Mouse (Mus musculus): ENCODE data around the gene Cdhr1. TPM values are rescaled to one million over a fixed set of nuclear protein-coding genes. Genes with fewer than 3 reads are reported as not detected.
A peak's percentile ranks its signal among the peaks of the same experiment; 100 is the strongest.
"Not testable (repeated sequence)": the region's sequence is repeated elsewhere in the genome, so short reads cannot be mapped to it uniquely, and the experiment has no call there.

Gene Cdhr1
- total RNA-seq (2017), result not detected in 2 replicates

- peak in 1 of 2 experiments; percentile 45; a peak in 2 of 4 replicates for ATAC-seq (replicated peaks in 1 of 2; ENCODE audit: insufficient read depth in 1 of 2, low FRiP score in 2 of 2, low TSS enrichment in 1 of 2, low read depth in 1 of 2, poor library complexity in 2 of 2, severe bottlenecking in 2 of 2)
These were observed at the start of gene Cdhr1 for GRCm38 (mm10) chr14:37097956-37098530. Cdhr1 (minus strand) TSS chr14:37098347.

- no peak for ATAC-seq (replicated peaks in 1 of 2; ENCODE audit: insufficient read depth in 1 of 2, low FRiP score in 2 of 2, low TSS enrichment in 1 of 2, low read depth in 1 of 2, poor library complexity in 2 of 2, severe bottlenecking in 2 of 2)
These were observed 41.0 kb upstream of the Cdhr1 start for GRCm38 (mm10) chr14:37139051-37139710.

- not testable (repeated sequence) for ATAC-seq (replicated peaks in 1 of 2; ENCODE audit: insufficient read depth in 1 of 2, low FRiP score in 2 of 2, low TSS enrichment in 1 of 2, low read depth in 1 of 2, poor library complexity in 2 of 2, severe bottlenecking in 2 of 2)
These were observed 39.4 kb upstream of the Cdhr1 start for GRCm38 (mm10) chr14:37137596-37137995.

- no peak for ATAC-seq (replicated peaks in 1 of 2; ENCODE audit: insufficient read depth in 1 of 2, low FRiP score in 2 of 2, low TSS enrichment in 1 of 2, low read depth in 1 of 2, poor library complexity in 2 of 2, severe bottlenecking in 2 of 2)
These were observed 38.0 kb upstream of the Cdhr1 start for GRCm38 (mm10) chr14:37136110-37136509.

GRCm38 (mm10) chr14:37135671-37136070 lies 37.5 kb upstream of the Cdhr1 start:
- peak; percentile 4 to 17; a peak in 2 of 4 replicates for ATAC-seq (replicated peaks in 1 of 2; ENCODE audit: insufficient read depth in 1 of 2, low FRiP score in 2 of 2, low TSS enrichment in 1 of 2, low read depth in 1 of 2, poor library complexity in 2 of 2, severe bottlenecking in 2 of 2)

GRCm38 (mm10) chr14:37135127-37135593 lies 37.0 kb upstream of the Cdhr1 start, which contains the start of gene Ghitm:
Ghitm (minus strand) TSS chr14:37135272.
- ATAC-seq (replicated peaks in 1 of 2; ENCODE audit: insufficient read depth in 1 of 2, low FRiP score in 2 of 2, low TSS enrichment in 1 of 2, low read depth in 1 of 2, poor library complexity in 2 of 2, severe bottlenecking in 2 of 2), result peak; percentile 98 to 99

- peak; percentile 34 to 44; a peak in 3 of 4 replicates for ATAC-seq (replicated peaks in 1 of 2; ENCODE audit: insufficient read depth in 1 of 2, low FRiP score in 2 of 2, low TSS enrichment in 1 of 2, low read depth in 1 of 2, poor library complexity in 2 of 2, severe bottlenecking in 2 of 2)
These were observed 36.4 kb upstream of the Cdhr1 start for GRCm38 (mm10) chr14:37134304-37135126.

GRCm38 (mm10) chr14:37127652-37128051 lies 29.5 kb upstream of the Cdhr1 start:
- ATAC-seq (replicated peaks in 1 of 2; ENCODE audit: insufficient read depth in 1 of 2, low FRiP score in 2 of 2, low TSS enrichment in 1 of 2, low read depth in 1 of 2, poor library complexity in 2 of 2, severe bottlenecking in 2 of 2), result peak; percentile 62 to 73; a peak in 3 of 4 replicates

- no peak for ATAC-seq (replicated peaks in 1 of 2; ENCODE audit: insufficient read depth in 1 of 2, low FRiP score in 2 of 2, low TSS enrichment in 1 of 2, low read depth in 1 of 2, poor library complexity in 2 of 2, severe bottlenecking in 2 of 2)
These were observed 21.1 kb upstream of the Cdhr1 start for GRCm38 (mm10) chr14:37119233-37119632.

- no peak; a peak in 1 of 4 replicates for ATAC-seq (replicated peaks in 1 of 2; ENCODE audit: insufficient read depth in 1 of 2, low FRiP score in 2 of 2, low TSS enrichment in 1 of 2, low read depth in 1 of 2, poor library complexity in 2 of 2, severe bottlenecking in 2 of 2)
These were observed 15.8 kb upstream of the Cdhr1 start, which contains the start of gene 2610528A11Rik for GRCm38 (mm10) chr14:37113922-37114321. 2610528A11Rik (minus strand) TSS chr14:37114022.

GRCm38 (mm10) chr14:37112931-37113330 lies 14.8 kb upstream of the Cdhr1 start:
- ATAC-seq (replicated peaks in 1 of 2; ENCODE audit: insufficient read depth in 1 of 2, low FRiP score in 2 of 2, low TSS enrichment in 1 of 2, low read depth in 1 of 2, poor library complexity in 2 of 2, severe bottlenecking in 2 of 2), result no peak

GRCm38 (mm10) chr14:37111371-37111770 lies 13.2 kb upstream of the Cdhr1 start:
- no peak for ATAC-seq (replicated peaks in 1 of 2; ENCODE audit: insufficient read depth in 1 of 2, low FRiP score in 2 of 2, low TSS enrichment in 1 of 2, low read depth in 1 of 2, poor library complexity in 2 of 2, severe bottlenecking in 2 of 2)

GRCm38 (mm10) chr14:37110456-37110855 lies 12.3 kb upstream of the Cdhr1 start:
- no peak for ATAC-seq (replicated peaks in 1 of 2; ENCODE audit: insufficient read depth in 1 of 2, low FRiP score in 2 of 2, low TSS enrichment in 1 of 2, low read depth in 1 of 2, poor library complexity in 2 of 2, severe bottlenecking in 2 of 2)

- ATAC-seq (replicated peaks in 1 of 2; ENCODE audit: insufficient read depth in 1 of 2, low FRiP score in 2 of 2, low TSS enrichment in 1 of 2, low read depth in 1 of 2, poor library complexity in 2 of 2, severe bottlenecking in 2 of 2), result 0 out of 4 replicates have a peak, but pooled peaks have one; percentile 25 to 37
These were observed 11.8 kb upstream of the Cdhr1 start for GRCm38 (mm10) chr14:37109975-37110374.

GRCm38 (mm10) chr14:37109460-37109859 lies 11.3 kb upstream of the Cdhr1 start:
- peak; percentile 17 to 39; a peak in 2 of 4 replicates for ATAC-seq (replicated peaks in 1 of 2; ENCODE audit: insufficient read depth in 1 of 2, low FRiP score in 2 of 2, low TSS enrichment in 1 of 2, low read depth in 1 of 2, poor library complexity in 2 of 2, severe bottlenecking in 2 of 2)

GRCm38 (mm10) chr14:37105846-37106245 lies 7.7 kb upstream of the Cdhr1 start:
- ATAC-seq (replicated peaks in 1 of 2; ENCODE audit: insufficient read depth in 1 of 2, low FRiP score in 2 of 2, low TSS enrichment in 1 of 2, low read depth in 1 of 2, poor library complexity in 2 of 2, severe bottlenecking in 2 of 2), result no peak

- ATAC-seq (replicated peaks in 1 of 2; ENCODE audit: insufficient read depth in 1 of 2, low FRiP score in 2 of 2, low TSS enrichment in 1 of 2, low read depth in 1 of 2, poor library complexity in 2 of 2, severe bottlenecking in 2 of 2), result no peak
These were observed 6.6 kb upstream of the Cdhr1 start for GRCm38 (mm10) chr14:37104747-37105146.

GRCm38 (mm10) chr14:37102484-37102883 lies 4.3 kb upstream of the Cdhr1 start:
- ATAC-seq (replicated peaks in 1 of 2; ENCODE audit: insufficient read depth in 1 of 2, low FRiP score in 2 of 2, low TSS enrichment in 1 of 2, low read depth in 1 of 2, poor library complexity in 2 of 2, severe bottlenecking in 2 of 2), result peak; percentile 33 to 70; a peak in 3 of 4 replicates

Measured in hematopoietic stem cell, adult 5-6 weeks (primary cell).